Mouse (Mus musculus) kidney, embryonic 14.5 days (tissue): ENCODE measurements at regions not wholly inside any gene's neighbourhood (a gene's known extent, or its start where the extent isn't known, plus 50 kb on each side); places are given as distances from the start of the nearest gene placed in this dataset.

Experiments
- ATAC-seq: fragments of 200-750 bp; cut with Nextera tagmentation; 2 replicates; pipeline ENCODE4 v1.8.0; 2017; ENCODE audit warnings: moderate number of reproducible peaks, mild to moderate bottlenecking, moderate TSS enrichment, moderate library complexity; ENCODE audit not compliant: low FRiP score, low TSS enrichment
- H3K27ac ChIP-seq: fragments of 300-500 bp; sonication (generic); 2 replicates; pipeline ENCODE4 v1.5.1; 2014; ENCODE audit warnings: low read depth, mild to moderate bottlenecking, low read length, moderate library complexity, mixed read lengths
- H3K27me3 ChIP-seq: fragments of 300-500 bp; sonication (generic); 2 replicates; pipeline ENCODE4 v1.6.1; 2014; ENCODE audit warnings: mild to moderate bottlenecking, low read length; ENCODE audit not compliant: control insufficient read depth, insufficient read depth
- H3K36me3 ChIP-seq: fragments of 300-500 bp; sonication (generic); 2 replicates; pipeline ENCODE4 v1.6.1; 2014; ENCODE audit warnings: low read length, mixed read lengths; ENCODE audit not compliant: control insufficient read depth, insufficient read depth
- H3K4me1 ChIP-seq: fragments of 300-500 bp; sonication (generic); 2 replicates; pipeline ENCODE4 v1.6.1; 2014; ENCODE audit warnings: low read length, mixed read lengths; ENCODE audit not compliant: control insufficient read depth, insufficient read depth
- H3K4me2 ChIP-seq: fragments of 300-500 bp; sonication (generic); replicated peaks from 2 replicates; pipeline ENCODE4 v1.6.1; 2014; ENCODE audit warnings: low read depth, mild to moderate bottlenecking, low read length
- H3K4me3 ChIP-seq: fragments of 300-500 bp; sonication (generic); 2 replicates; pipeline ENCODE4 v1.5.1; 2014; ENCODE audit warnings: mild to moderate bottlenecking, low read length
- H3K9ac ChIP-seq: fragments of 300-500 bp; sonication (generic); 2 replicates; pipeline ENCODE4 v1.6.1; 2014; ENCODE audit warnings: low read depth, mild to moderate bottlenecking, low read length, moderate library complexity
- H3K9me3 ChIP-seq: fragments of 300-500 bp; sonication (generic); 2 replicates; pipeline ENCODE4 v1.6.1; 2016; ENCODE audit warnings: low read length; ENCODE audit not compliant: control insufficient read depth
- WGBS: fragments of 180-500 bp; shearing (Covaris S2); extraction: QIAGEN DNeasy Blood & Tissue Kit; methylation state at CpG from one replicate; pipeline ENCODE4 v1.1.7; 2014; 5-methylcytosine and 5-hydroxymethylcytosine counted together

- Histone ChIP-seq H3K9me3 (no peaks in the 10 kb centered on the region), H3K36me3 (no peaks in the 10 kb centered on the region), H3K27me3 (no peaks in the 10 kb centered on the region), H3K9ac (no peak overlapping the region), H3K27ac (no peak overlapping the region), H3K4me2 (no peak overlapping the region), H3K4me1 (no peaks in the 10 kb centered on the region), H3K4me3 (no peak overlapping the region)
- 88% methylated on average over 4 of the region's 4 CpGs for WGBS
- no peak for ATAC-seq
Measured at GRCm38 (mm10) chr16:5713476-5713875, 171.7 kb upstream of the Rbfox1 start.

GRCm38 (mm10) chr16:5709831-5710230, 175.3 kb upstream of the Rbfox1 start:
- H3K27ac ChIP-seq = no peak overlapping the region
- no peaks in the 10 kb centered on the region for H3K36me3 ChIP-seq
- H3K4me1 ChIP-seq = no peaks in the 10 kb centered on the region
- no peak overlapping the region for H3K4me2 ChIP-seq
- H3K9me3 ChIP-seq = no peaks in the 10 kb centered on the region
- H3K9ac ChIP-seq = no peak overlapping the region
- ATAC-seq = no peak
- no peak overlapping the region for H3K4me3 ChIP-seq
- WGBS = 80% methylated on average over 5 of the region's 5 CpGs
- no peaks in the 10 kb centered on the region for H3K27me3 ChIP-seq

GRCm38 (mm10) chr16:5700731-5701255, 184.4 kb upstream of the Rbfox1 start:
- H3K27me3 ChIP-seq = no peaks in the 10 kb centered on the region
- H3K9ac ChIP-seq = no peak overlapping the region
- WGBS = 53% methylated on average over 9 of the region's 9 CpGs
- ATAC-seq = no peak
- no peaks in the 10 kb centered on the region for H3K9me3 ChIP-seq
- no peak overlapping the region for H3K4me2 ChIP-seq
- no peaks in the 10 kb centered on the region for H3K36me3 ChIP-seq
- H3K4me1 ChIP-seq = no peaks in the 10 kb centered on the region
- no peak overlapping the region for H3K27ac ChIP-seq
- H3K4me3 ChIP-seq = no peak overlapping the region

GRCm38 (mm10) chr16:5688322-5688721, 196.8 kb upstream of the Rbfox1 start:
- no peak overlapping the region for H3K27ac ChIP-seq
- 79% methylated on average over 3 of the region's 3 CpGs for WGBS
- no peak overlapping the region for H3K4me2 ChIP-seq
- no peaks in the 10 kb centered on the region for H3K4me1 ChIP-seq
- H3K4me3 ChIP-seq = no peak overlapping the region
- no peaks in the 10 kb centered on the region for H3K27me3 ChIP-seq
- H3K36me3 ChIP-seq = no peaks in the 10 kb centered on the region
- H3K9ac ChIP-seq = no peak overlapping the region
- no peaks in the 10 kb centered on the region for H3K9me3 ChIP-seq
- ATAC-seq = no peak

- Histone ChIP-seq H3K27ac (no peak overlapping the region), H3K4me2 (no peak overlapping the region)
- 65% methylated on average over 6 of the region's 6 CpGs for WGBS
Measured at GRCm38 (mm10) chr16:5673372-5673960, 211.7 kb upstream of the Rbfox1 start.

GRCm38 (mm10) chr16:5672871-5673270, 212.3 kb upstream of the Rbfox1 start:
- Histone ChIP-seq H3K36me3 (no peaks in the 10 kb centered on the region), H3K27me3 (no peaks in the 10 kb centered on the region), H3K27ac (no peak overlapping the region), H3K4me3 (no peak overlapping the region), H3K4me2 (no peak overlapping the region), H3K4me1 (no peaks in the 10 kb centered on the region), H3K9me3 (no peaks in the 10 kb centered on the region), H3K9ac (no peak overlapping the region)
- no peak for ATAC-seq
- WGBS = 67% methylated on average over 4 of the region's 4 CpGs

More at GRCm38 (mm10) chr16:5673372-5673960, 211.7 kb upstream of the Rbfox1 start:
- Histone ChIP-seq H3K27me3 (no peaks in the 10 kb centered on the region), H3K9ac (no peak overlapping the region), H3K9me3 (no peaks in the 10 kb centered on the region), H3K4me1 (no peaks in the 10 kb centered on the region), H3K4me3 (no peak overlapping the region), H3K36me3 (no peaks in the 10 kb centered on the region)
- no peak for ATAC-seq

GRCm38 (mm10) chr16:5668403-5668967, 216.7 kb upstream of the Rbfox1 start:
- no peak overlapping the region for H3K9ac ChIP-seq
- no peak for ATAC-seq
- no peak overlapping the region for H3K4me2 ChIP-seq
- H3K27me3 ChIP-seq = no peaks in the 10 kb centered on the region
- H3K36me3 ChIP-seq = no peaks in the 10 kb centered on the region
- no peak overlapping the region for H3K27ac ChIP-seq
- 76% methylated on average over 4 of the region's 4 CpGs for WGBS
- H3K4me3 ChIP-seq = no peak overlapping the region
- no peaks in the 10 kb centered on the region for H3K4me1 ChIP-seq
- no peaks in the 10 kb centered on the region for H3K9me3 ChIP-seq

GRCm38 (mm10) chr16:5661918-5662317, 223.2 kb upstream of the Rbfox1 start:
- no peaks in the 10 kb centered on the region for H3K27me3 ChIP-seq
- no peak overlapping the region for H3K4me3 ChIP-seq
- no peak overlapping the region for H3K4me2 ChIP-seq
- no peak for ATAC-seq
- H3K27ac ChIP-seq = no peak overlapping the region
- no peaks in the 10 kb centered on the region for H3K36me3 ChIP-seq
- no peaks in the 10 kb centered on the region for H3K9me3 ChIP-seq
- H3K9ac ChIP-seq = no peak overlapping the region
- H3K4me1 ChIP-seq = no peaks in the 10 kb centered on the region
- WGBS = 68% methylated on average over 5 of the region's 5 CpGs

GRCm38 (mm10) chr16:5651551-5651950, 233.6 kb upstream of the Rbfox1 start:
- Histone ChIP-seq H3K27me3 (no peaks in the 10 kb centered on the region), H3K4me2 (no peak overlapping the region), H3K36me3 (no peaks in the 10 kb centered on the region), H3K9me3 (no peaks in the 10 kb centered on the region), H3K4me1 (no peaks in the 10 kb centered on the region), H3K4me3 (no peak overlapping the region), H3K9ac (no peak overlapping the region), H3K27ac (no peak overlapping the region)
- ATAC-seq = no peak
- 89% methylated on average over 1 of the region's 1 CpGs for WGBS
